Mouse (Mus musculus) cerebellum, adult 2 months (tissue): Measurements from ENCODE around the gene Pml. TPM values are rescaled to one million over a fixed set of nuclear protein-coding genes. Genes with fewer than 3 reads are reported as not detected.

Experiments used
- DNase-seq, 2 experiments: peaks; one replicate each; pipeline ENCODE4 v3.0.0; 2021
- H3K27ac ChIP-seq: fragments of 200-500 bp; 2 replicates; pipeline ENCODE4 v1.5.1; 2012; ENCODE audit warnings: low read length, control low read depth, inconsistent platforms; ENCODE audit not compliant: insufficient read depth
- H3K27me3 ChIP-seq: fragments of 200-500 bp; 2 replicates; pipeline ENCODE4 v1.6.1; 2012; ENCODE audit warnings: inconsistent platforms, mild to moderate bottlenecking, low read length, moderate library complexity; ENCODE audit not compliant: control insufficient read depth, insufficient read depth
- H3K4me1 ChIP-seq: fragments of 200-500 bp; 2 replicates; pipeline ENCODE4 v1.6.1; 2011; ENCODE audit warnings: low read length; ENCODE audit not compliant: control insufficient read depth, insufficient read depth
- H3K4me3 ChIP-seq: fragments of 200-500 bp; replicated peaks from 2 replicates; pipeline ENCODE3; 2011; ENCODE audit warnings: mild to moderate bottlenecking, low read depth, low read length, control low read depth; ENCODE audit not compliant: insufficient read depth
- CTCF ChIP-seq: fragments of 200-500 bp; IDR thresholded peaks from 2 replicates; pipeline ENCODE4 v1.5.1; 2011; ENCODE audit warnings: low read depth, mild to moderate bottlenecking, control low read depth, low read length, moderate library complexity, borderline replicate concordance; ENCODE audit not compliant: insufficient read depth
- POLR2A ChIP-seq: fragments of 200-500 bp; IDR thresholded peaks from 2 replicates; pipeline ENCODE4 v1.6.1; 2011; ENCODE audit warnings: low read length, control low read depth, borderline replicate concordance; ENCODE audit not compliant: insufficient read depth
- WGBS: fragments of 180-500 bp; shearing (Covaris S2); methylation state at CpG from one replicate; pipeline ENCODE4 v1.1.7; 2018; 5-methylcytosine and 5-hydroxymethylcytosine counted together
- polyA plus RNA-seq: library from polyadenylated mRNA; depleted of rRNA; stranded (reverse); fragments of >200 nt; gene quantifications from 2 replicates; pipeline ENCODE4 v1.2.3, GENCODE M21; 2012

Pml gene
- polyA plus RNA-seq, 1 experiment, result 9.9 TPM

DNA sequence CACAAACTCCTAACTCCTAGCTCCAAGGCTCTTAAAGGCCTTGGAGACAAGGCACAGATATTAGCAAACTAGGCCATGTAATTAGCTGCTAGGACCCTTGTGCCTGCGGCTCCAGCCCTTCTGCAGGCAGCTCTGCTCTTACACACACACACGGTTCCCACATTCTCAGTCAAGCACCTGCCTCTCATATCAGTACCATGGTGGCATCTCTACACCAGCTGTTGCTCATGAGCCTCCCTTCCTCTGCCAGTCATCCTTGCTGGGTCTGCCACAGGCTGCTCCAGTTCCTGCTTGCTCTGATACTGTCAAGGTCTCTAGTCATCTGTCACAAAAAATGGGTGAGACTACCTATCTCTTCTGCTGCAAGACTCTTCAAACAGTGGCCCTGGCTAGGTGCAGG is 25.2 kb downstream of the Pml start:
- no peaks in the 10 kb centered on the region for H3K27me3 ChIP-seq
- TF ChIP-seq POLR2A (no peak), CTCF (no peak)
- H3K4me1 ChIP-seq, result no peaks in the 10 kb centered on the region
- no peak for DNase-seq
- 84% methylated on average over 2 of the region's 2 CpGs for WGBS
- H3K4me3 ChIP-seq, result no peak overlapping the region
- H3K27ac ChIP-seq, result no peak overlapping the region

DNA sequence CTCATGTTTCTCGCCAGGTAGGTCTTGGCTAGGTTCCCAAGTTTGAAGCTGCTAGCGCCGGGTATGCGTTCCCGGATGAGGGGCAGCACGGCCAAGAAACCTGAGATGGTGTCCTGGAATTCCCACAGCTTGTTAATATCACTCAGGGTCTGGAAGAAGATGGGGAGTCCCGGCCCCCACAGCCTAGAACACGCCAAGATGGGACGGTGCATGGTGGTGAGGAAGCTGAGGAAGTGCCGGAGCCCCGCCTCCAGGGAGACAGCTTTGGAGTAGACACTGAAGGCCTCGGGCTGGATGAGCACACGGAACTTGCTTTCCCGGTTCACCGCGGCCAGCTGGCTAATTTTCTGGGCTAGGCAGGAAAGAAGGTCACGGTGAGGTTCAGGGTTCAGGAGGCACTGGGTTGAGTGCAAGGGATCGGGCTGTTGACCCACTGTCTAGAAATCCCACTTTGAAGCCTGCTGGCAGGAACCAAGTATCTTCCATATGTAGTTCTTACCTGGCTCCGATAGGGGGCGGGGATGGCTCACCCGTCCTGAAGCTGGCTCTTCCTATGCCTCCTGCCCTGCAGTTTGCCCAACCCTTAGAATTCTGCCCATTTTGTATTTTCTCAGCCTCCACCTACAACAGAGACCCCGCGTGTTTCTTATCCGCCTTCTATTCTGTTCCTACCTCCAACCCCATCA is 29.2 kb downstream of the Pml start:
- TF ChIP-seq CTCF (peak; percentile 75; the same call in 1 of the 2 replicates), POLR2A (no peak)
- WGBS, result 65% methylated on average over 24 of the region's 24 CpGs
- peak; percentile 37 to 39 for DNase-seq

DNA sequence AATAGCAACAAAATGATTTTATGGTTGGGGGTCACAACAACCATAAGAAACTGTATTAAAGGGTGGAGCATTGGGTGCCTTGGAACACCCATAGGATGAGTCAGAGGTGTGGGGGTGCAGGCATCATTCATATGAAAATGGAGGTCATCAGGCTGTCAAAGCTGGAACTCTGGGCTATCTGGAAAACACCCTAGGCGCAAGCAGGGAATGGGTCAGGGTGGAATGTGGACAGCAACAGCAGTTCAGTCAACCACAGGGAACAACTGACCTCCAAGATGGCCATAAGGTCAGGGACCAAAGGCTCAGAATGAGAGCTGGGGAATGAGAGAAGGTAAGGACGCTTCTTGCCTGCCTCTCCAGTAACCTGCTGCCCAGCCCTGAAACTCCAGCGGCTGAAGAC is 31.0 kb downstream of the Pml start:
- no peak for TF ChIP-seq CTCF
- TF ChIP-seq POLR2A, result no peak
- DNase-seq, result no peak
- Histone ChIP-seq H3K4me1 (no peaks in the 10 kb centered on the region), H3K27ac (no peak overlapping the region), H3K27me3 (no peaks in the 10 kb centered on the region), H3K4me3 (no peak overlapping the region)
- WGBS, result 95% methylated on average over 3 of the region's 3 CpGs

More for the DNA sequence above, 29.2 kb downstream of the Pml start:
- no peaks in the 10 kb centered on the region for H3K27me3 ChIP-seq
- no peak overlapping the region for H3K4me3 ChIP-seq
- no peak overlapping the region for H3K27ac ChIP-seq
- H3K4me1 ChIP-seq, result no peaks in the 10 kb centered on the region

DNA sequence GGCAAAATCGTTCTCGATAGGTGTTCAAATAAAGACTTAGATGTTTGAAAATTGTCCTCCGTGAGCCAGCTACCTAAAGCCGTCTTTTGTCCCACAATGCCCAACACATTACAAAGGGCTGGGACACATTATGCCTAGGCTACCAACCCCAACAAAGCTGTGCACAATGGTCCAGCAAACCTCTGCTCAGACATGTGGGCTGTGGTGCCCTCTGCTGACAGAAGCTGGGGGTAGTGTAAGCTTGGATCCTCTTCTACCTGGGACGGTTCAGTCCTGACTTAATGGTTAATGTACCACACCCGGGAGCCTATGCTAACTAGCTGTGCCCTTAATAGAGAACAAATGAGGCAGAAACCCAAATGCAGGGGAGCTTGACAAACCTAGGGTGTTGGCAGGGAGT is 33.2 kb downstream of the Pml start:
- TF ChIP-seq POLR2A (no peak), CTCF (peak; percentile 76)
- no peak overlapping the region for H3K27ac ChIP-seq
- H3K4me3 ChIP-seq, result no peak overlapping the region
- no peaks in the 10 kb centered on the region for H3K4me1 ChIP-seq
- peak; percentile 22 to 35 for DNase-seq
- 55% methylated on average over 6 of the region's 6 CpGs for WGBS
- H3K27me3 ChIP-seq, result no peaks in the 10 kb centered on the region

DNA sequence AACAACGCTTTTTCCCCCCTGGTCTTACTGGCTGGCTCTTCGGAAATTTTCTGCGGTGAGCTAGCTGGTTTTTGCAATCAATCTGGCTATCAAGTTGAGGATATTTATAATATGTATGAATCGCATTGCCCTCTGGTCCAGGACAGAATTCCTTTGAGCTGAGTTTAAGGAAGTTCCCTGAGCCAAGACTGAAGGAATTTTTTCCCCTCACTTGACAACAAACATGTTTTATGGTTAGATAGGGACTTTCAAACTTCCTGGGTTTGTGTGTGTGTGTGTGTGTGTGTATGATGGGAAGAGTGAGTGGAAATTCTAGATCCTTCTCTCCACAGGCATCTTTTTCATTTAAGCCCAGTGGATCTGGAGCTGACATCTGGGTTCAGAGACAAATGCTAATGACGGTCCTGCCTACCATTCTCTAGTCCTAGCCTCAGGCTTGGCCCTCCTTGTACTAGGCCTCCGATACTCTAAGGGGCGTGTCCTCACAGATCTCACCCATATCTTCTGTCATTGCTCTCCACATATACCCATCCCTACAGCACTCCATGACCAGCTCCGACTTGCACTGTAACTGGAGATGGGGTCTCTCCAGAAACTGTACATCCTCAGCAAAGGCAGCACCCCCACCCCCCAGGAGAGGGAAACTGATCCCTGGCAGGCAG is 34.9 kb downstream of the Pml start:
- no peak for DNase-seq
- Histone ChIP-seq H3K4me3 (no peak overlapping the region), H3K27ac (no peak overlapping the region), H3K27me3 (no peaks in the 10 kb centered on the region), H3K4me1 (no peaks in the 10 kb centered on the region)
- WGBS, result 81% methylated on average over 8 of the region's 8 CpGs
- TF ChIP-seq POLR2A (no peak), CTCF (no peak)

DNA sequence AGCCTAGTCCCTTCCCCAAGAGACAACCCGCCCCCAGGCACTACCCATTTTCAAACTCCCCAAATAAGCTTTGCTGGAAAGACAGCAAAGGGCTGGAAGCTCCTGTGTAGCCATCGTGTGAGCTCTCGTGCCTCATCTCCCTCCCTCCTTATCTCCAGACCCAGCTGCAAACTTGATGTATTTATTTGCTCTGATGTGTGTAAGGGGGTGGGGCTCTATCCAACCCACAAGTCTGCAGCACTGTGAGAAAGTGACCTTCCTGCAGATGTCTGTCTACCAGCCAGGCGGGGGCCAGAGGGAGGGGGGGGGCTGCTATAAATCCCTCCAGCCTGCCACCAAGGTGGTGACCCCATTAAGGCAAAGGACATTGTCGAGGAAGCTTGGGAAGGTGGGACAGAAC is 35.7 kb downstream of the Pml start:
- TF ChIP-seq POLR2A (no peak), CTCF (no peak)
- H3K4me3 ChIP-seq, result no peak overlapping the region
- DNase-seq, result no peak
- H3K27ac ChIP-seq, result no peak overlapping the region
- no peaks in the 10 kb centered on the region for H3K4me1 ChIP-seq
- 59% methylated on average over 5 of the region's 5 CpGs for WGBS
- no peaks in the 10 kb centered on the region for H3K27me3 ChIP-seq

DNA sequence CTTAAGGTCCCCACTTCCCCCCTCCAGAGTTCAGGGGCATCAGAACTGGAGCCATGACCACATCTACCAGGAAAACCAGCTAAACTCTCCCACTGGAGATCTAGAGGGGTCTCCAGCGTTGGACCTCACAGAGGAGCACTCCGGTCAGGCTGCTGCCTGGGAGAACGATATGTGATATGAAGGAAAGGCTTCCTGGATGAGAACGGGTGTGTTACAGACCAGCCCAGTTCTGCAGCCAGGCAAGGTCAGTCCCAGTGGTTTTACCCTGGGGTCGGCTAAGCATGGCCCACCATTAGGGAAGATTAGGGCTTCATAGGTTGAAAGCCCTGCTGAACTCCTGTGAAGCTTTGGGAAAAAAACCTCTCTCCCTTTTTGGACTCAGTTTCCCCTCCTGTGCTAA is 36.2 kb downstream of the Pml start:
- H3K4me1 ChIP-seq, result no peaks in the 10 kb centered on the region
- no peak overlapping the region for H3K4me3 ChIP-seq
- TF ChIP-seq CTCF (no peak), POLR2A (no peak)
- 85% methylated on average over 5 of the region's 5 CpGs for WGBS
- no peaks in the 10 kb centered on the region for H3K27me3 ChIP-seq
- H3K27ac ChIP-seq, result no peak overlapping the region
- DNase-seq, result no peak

DNA sequence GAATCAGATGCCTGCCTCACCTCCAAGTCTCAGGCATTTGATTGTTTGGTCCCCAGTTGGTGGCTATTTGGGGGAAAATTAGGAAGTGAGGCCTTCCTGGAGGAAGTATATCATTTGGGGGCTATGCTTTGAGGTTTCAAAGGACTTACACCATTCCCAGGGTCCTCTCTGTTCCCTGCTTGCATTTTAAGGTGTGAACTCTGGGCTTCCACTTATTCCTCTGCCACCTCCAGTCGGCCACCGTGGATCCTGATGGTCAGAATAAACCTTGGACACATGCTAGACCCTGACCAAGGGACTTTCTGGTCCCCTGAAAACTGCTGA is 39.3 kb downstream of the Pml start:
- Histone ChIP-seq H3K4me3 (no peak overlapping the region), H3K27ac (no peak overlapping the region), H3K27me3 (no peaks in the 10 kb centered on the region), H3K4me1 (0 out of 2 replicates have a peak, but pooled peaks cover 4% of the 10 kb centered on the region)
- TF ChIP-seq POLR2A (no peak), CTCF (no peak)
- no peak for DNase-seq
- 90% methylated on average over 2 of the region's 2 CpGs for WGBS
